Mouse (Mus musculus) cerebellum, adult 9-10 months (tissue): ENCODE measurements around the gene Tmem254a.
"Not testable (repeated sequence)": the region's sequence is repeated elsewhere in the genome, so short reads cannot be mapped to it uniquely, and the experiment has no call there.

Source experiments
- DNase-seq: peaks from one replicate; pipeline ENCODE4 v3.0.0; 2022

Gene Tmem254a

DNA sequence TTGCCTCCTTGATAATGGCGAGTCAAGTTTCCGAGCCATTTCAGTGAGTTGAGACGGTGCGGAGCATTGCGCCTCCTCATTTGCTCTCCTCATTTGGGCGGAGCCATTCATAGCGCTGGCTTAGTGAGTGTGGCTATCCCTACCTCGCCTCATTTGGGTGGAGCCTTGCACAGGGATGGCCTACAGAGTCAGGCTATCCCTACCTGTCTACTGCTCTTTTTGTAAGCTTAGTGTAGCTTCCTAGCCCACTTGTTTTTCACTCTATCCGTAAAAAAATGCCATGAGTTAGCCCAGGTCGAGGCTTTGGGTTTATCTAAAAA lies at the start of gene Tmem254a:
Gene Tmem254a, minus strand, starts transcription at position 111 of the 320 bp plus-strand sequence.
- not testable (repeated sequence) for DNase-seq

DNA sequence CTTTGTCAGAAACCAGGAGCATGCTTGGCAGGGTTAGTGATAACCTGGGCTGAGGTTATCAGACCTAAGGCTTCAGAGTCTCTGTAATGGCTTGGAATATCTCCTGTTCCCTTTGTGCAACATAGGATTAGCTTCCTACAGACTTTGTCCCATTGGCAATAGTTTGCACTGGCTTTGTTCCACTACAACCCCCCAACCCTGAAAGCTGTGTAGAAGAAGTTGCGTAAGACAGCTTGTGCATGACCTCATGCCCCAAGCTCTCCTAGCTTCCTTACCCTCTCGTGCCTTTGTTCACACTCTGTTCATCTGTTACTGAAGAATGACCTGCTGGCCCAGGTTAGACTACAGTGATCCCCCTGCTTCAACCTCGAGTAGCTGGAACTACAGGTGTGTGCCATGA lies 30.4 kb upstream of the Tmem254a start:
- not testable (repeated sequence) for DNase-seq

DNA sequence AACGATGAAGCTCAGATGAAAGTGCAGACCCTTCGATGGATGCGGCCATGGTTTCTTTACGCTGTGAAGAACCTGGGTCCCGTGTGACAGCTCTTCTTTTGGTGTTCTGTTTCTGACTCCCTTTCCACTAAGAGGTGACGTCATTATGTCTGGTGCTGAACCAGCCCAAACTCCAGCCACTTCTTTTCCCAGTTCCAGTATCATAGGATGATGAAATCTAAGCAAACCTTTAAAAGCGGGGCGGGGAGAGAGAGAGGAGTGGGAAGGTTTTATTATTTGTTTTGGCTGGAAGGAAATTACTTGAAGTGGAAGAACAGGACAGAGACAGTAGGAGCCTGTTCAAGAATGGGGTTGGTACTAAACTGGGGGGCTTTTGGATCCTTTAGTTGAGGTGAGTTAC lies 10.5 kb upstream of the Tmem254a start, which contains the start of gene Cphx1:
Gene Cphx1, plus strand, starts transcription at position 301 of the 400 bp plus-strand sequence.
- not testable (repeated sequence) for DNase-seq

DNA sequence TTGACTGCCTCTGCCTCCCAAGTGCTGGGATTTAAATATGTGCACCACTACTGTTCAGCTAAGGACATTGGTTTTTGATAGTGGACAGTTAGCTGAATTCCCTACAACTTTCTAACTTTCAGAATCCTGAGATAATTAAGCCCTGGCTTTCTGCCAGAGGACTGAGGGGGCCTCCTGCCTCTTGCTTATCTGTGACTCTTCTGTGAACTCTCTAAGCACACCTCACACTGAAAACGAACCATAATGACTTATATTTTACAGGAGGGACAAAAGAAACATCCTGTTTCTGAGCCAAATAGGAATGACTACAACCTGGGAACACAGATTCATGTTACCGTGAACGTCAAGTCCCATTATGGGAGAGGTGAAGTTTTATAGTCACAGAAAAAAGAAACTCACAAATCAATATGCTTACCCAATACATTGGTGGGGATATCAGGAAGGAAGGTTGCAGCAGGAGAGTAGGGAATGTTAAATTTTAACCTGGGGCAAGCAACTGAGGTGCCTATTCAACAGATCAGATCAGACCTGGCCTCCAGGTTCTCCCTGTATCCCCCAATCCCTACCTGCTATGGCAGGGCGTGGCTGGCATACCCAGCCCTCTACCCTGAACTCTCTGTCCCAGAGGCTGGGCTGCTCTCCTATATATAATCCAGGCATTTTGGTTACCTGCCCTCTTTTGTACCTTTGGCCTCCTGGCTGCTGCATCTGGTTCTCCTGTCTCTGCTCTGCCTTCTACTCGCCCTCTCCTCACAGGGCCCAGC lies 9.6 kb upstream of the Tmem254a start:
- DNase-seq, result not testable (repeated sequence)

DNA sequence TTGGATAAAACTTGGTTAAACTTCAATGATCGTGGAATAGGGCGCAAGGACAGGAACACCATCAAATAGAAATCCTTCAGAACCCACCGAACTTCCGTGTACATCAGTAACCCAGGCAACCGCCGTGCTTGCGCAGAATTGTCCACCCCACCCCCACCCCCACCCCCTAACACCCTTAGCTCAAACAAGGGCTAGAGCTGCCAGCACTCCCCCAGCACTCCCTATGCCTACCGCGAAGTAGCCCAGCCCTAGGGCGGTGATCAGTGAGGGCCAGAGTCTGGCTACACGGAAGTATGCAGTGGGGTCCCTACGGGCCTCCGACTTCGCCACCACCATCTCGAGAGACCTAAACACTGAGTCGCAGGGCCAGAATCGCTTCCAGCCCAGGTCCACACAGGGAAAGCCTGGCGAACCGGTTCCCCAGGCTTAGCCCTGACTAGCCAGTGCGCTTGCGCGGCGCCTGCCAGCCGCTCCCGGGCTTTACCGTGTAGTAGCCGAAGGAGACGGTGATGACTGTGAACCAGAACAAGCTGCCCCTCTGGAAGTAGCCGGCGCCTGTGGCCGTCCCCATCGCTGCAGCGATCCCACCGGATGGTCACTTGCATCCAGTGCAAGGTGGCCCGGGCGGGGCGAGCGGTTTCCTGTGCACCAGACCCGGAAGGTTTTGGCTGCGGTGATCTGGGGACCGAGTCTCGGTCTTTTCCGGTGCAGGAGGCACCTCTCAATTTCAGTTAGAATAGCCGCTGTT lies 484 bp downstream of the Tmem254a start:
- DNase-seq, result not testable (repeated sequence)

DNA sequence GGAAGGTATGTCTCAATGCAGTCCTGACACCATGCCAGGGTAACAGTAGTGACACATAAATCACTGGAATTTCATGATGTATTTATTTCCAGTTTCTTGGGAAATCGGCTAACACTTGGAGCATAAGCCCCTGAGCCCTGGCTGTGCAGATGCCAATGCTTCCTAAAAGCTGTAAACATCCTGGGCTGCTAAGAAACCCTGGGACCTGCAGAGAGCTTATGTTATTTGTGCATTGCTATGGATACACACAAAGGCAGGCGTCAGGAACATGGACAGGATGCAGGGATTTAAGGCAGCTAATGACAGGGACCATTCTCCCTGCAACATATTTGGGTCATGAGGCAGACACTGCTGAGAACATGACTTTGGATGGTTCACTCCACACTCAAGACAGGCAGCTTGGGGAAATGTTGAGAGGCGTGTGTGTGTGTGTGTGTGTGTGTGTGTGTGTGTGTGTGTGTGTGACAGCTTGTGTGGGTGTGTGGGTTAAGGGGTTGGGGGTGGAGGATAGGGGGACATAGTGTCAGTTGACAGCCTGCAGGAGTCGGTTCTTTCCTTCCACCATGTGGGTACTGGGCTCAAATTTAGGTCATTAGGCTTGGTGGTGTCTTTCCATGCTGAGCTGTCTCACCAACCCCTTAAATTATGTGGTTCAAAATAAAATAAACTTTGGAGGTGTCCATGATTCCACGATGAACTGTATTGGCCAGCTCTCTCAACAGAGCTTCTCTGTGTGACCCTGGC lies 8.9 kb downstream of the Tmem254a start:
- DNase-seq, result not testable (repeated sequence)

DNA sequence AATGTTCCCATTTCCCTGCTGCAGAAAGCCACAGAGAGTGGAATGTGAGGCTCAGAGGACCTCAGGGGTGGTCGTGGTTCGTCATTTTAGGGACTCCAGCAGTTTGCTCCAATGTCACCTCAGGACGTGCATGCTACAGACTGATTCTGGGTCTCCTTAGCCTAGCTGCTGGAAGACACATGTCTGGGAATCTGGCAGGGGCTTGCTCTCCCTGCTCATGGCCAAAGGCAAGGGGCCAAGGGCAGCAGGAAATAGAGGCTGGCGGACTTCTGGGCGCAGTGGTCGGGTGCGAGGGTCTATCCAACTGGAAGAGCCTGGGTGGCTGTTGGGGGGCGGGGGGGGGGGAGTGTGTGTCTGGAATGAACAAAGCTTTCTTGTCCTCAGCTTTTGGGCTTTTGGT lies 18.5 kb downstream of the Tmem254a start:
- not testable (repeated sequence) for DNase-seq

DNA sequence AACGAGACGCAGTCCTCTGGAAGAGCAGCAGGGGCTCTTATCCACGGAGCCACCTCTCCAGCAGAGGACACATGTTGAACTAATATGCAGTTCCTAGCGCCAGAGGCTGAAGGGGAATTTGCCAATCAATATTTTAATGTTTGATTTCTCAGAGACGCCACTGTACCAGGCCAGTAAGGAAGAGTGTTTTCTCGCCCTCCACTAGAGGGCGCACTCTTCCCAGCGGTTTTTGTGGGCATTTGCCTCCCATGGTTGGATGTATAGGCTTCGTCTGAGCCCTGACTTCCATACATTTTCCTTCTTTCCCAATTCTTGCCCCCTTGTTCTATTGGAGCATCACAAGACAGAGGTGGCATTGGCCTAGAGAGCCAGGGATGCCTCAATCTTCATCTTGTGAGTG lies 20.2 kb downstream of the Tmem254a start:
- DNase-seq, result not testable (repeated sequence)

DNA sequence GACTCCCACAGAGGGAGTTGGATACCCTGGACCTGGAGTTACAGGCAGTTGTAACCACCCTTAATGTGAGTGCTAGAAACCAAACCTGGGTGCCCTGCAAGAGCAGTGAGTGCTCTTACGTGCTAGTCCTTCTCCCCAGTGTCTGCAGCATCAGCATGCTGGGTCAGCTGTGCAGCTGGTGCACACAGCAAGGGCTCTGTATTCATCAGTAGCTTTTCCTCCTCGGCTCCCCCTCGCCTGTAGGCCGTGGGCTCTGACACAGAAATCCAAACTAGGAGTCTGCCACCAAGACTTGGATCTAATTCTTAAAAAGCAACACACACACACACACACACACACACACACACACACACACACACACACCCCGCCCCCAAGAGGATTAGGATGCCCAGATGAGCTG lies 22.2 kb downstream of the Tmem254a start:
- DNase-seq, result not testable (repeated sequence)

DNA sequence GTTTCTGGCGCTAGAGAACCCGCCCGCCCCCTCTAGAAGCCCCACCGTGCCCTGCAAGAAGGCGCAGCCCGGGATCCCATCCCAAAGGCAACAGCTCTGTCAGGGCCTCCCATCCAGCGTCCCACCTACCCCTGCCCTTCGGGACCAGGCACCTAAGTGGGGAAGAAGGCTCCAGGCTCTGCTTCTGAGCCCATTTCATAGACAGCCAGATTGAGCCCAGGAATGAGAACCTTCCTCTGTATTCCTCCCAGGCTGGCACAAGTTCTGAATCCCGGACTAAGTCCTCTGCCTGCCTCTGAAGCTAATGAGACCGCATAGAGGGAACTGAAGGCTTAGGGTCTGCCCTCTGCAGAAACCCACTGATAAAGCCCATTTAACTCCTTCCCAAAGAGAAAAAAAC lies 24.5 kb downstream of the Tmem254a start, which contains the start of gene Plac9a:
Gene Plac9a, minus strand, starts transcription at position 101 of the 400 bp plus-strand sequence.
- not testable (repeated sequence) for DNase-seq

DNA sequence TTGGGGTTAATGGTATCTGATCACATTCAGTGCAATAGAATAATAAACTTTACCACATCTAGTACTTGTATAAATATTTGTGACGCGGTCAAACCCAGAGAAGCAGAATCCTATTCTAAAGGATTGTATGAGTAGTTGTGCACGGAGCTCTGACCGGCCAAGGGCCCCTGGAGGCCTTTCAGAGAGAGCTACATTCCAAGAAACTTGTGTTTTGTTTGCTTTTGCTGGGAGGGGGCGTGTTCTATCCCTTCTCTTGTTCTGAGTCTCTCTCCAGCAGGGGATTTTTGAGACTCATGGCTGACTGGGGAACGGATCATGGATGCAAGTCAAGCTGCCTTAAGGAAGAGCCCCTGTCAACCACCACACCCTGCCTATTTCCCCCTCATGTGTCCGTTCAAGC lies 31.8 kb downstream of the Tmem254a start:
- DNase-seq, result not testable (repeated sequence)

DNA sequence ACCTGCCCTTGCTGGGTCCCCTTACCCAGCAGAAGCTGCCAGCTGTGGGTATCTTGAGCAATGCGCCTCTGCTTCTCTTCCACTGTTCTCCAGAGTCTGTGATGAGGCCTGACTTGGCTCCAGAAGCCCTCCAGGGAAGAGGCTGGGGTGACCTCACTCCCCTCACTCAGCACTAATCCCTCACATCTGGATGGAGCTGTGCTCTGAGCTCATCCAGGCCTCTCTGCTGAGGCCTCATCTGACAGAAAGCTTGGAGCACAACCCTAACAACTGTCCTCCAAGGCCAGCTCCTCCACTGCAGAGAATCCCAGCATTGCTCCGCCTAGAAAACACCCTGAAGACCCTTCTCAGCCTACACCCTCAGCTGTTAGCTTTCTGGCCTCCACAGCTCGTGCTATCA lies 32.9 kb downstream of the Tmem254a start:
- DNase-seq, result not testable (repeated sequence)

DNA sequence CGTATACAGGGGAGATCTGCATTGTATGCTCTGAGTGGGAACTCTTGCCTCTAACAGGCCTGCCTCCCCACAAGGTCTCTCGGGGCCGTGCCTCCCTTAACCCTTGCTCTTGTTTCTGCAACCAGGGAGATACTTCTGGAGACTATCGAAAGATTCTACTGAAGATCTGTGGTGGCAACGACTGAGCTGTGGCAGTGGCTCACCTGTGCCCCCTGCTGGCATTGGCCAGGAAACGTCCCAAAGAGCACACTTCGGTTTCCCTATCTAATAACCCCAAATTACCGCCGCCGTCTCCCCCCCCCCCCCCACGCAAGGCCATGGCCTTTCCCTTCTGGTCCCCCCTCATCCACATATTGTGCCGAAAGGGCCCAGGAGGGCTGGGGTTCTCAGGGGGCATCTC lies 41.6 kb downstream of the Tmem254a start:
- not testable (repeated sequence) for DNase-seq

DNA sequence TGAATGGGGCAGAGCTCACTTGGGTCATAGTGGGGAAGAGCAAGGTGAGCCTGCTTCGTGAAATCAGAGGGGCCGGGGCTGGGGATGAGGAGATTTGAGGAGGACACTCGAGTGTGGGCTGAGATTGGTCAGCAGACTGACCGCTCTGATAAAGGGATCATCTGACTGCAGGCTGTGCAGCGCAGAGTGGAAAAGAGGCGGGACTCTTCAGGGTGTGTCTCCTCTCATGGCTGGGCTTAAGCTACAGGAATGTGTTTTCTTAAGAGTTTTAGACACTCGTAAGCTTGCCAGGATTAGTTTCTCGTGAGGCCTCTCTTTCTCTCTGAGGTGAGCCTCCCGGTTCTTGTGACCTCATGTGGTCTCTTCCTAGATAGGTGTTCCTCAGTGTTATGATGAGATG lies 45.7 kb downstream of the Tmem254a start:
- not testable (repeated sequence) for DNase-seq

DNA sequence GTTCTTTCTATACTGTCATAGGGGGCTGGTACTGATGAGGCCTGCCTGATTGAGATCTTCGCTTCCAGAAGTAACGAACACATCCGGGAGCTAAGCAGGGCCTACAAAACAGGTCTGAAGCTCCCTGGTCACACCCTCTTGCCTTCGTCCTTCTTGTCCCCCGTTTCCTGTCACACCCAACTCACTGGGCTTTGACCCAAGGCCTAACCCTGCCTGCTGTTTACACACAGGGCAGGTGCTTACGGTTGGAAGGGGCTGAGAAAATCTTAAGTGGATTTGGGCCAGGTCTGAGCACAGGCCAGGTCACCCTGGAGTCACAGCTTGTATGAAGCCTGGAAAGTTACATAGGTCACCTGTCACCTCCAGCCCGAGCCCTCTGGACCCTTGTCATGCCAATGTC lies 50.8 kb downstream of the Tmem254a start:
- DNase-seq, result not testable (repeated sequence)
